ENCODE assay signal across 1 mouse cellular context in genomic region chr11:83440081-83441064, GRCm38 (mm10).
TF ChIP-seq lines count a peak whose summit lies in the region.

No protein-coding gene starts in this region.

TF ChIP-seq in C2C12, 6 proteins besides CTCF, POLR2A, EP300 and RAD21:
- TF ChIP-seq MYOG (IDR thresholded peaks at IDR 0.05; ENCODE audit: control insufficient read depth, extremely low read depth, insufficient read length): no peak
- TF ChIP-seq MAX (IDR thresholded peaks at IDR 0.05): no peak
- TF ChIP-seq MYOD1 (IDR thresholded peaks at IDR 0.05; ENCODE audit: control insufficient read depth, insufficient read length, low read depth): no peak
- TF ChIP-seq CEBPB (IDR thresholded peaks at IDR 0.05; ENCODE audit: low read depth): no peak
- no peak for TF ChIP-seq FOSL1 (IDR thresholded peaks at IDR 0.05; ENCODE audit: insufficient read depth, low read length, poor library complexity, severe bottlenecking)
- no peak for TF ChIP-seq USF1 (IDR thresholded peaks at IDR 0.05; ENCODE audit: low read depth)
